Mouse (Mus musculus) forebrain, embryonic 15.5 days (tissue): Measurements from ENCODE around the gene Ankrd44. TPM values are rescaled to one million over a fixed set of nuclear protein-coding genes. Genes with fewer than 3 reads are reported as not detected.

Experiments
- ATAC-seq: fragments of 200-750 bp; cut with Nextera tagmentation; replicated peaks from 2 replicates; pipeline ENCODE4 v1.8.0; 2017; ENCODE audit warnings: mild to moderate bottlenecking, moderate TSS enrichment, moderate library complexity
- H3K27ac ChIP-seq: fragments of 300-500 bp; sonication (generic); replicated peaks from 2 replicates; pipeline ENCODE4 v1.5.1; 2015; ENCODE audit warnings: mild to moderate bottlenecking, inconsistent platforms
- H3K27me3 ChIP-seq: fragments of 300-500 bp; sonication (generic); 2 replicates; pipeline ENCODE4 v1.6.1; 2015; ENCODE audit warnings: inconsistent platforms
- H3K36me3 ChIP-seq: fragments of 300-500 bp; sonication (generic); 2 replicates; pipeline ENCODE4 v1.6.1; 2015; ENCODE audit warnings: mild to moderate bottlenecking, inconsistent platforms
- H3K4me1 ChIP-seq: fragments of 300-500 bp; sonication (generic); 2 replicates; pipeline ENCODE4 v1.6.1; 2015; ENCODE audit warnings: inconsistent platforms
- H3K4me2 ChIP-seq: fragments of 300-500 bp; sonication (generic); replicated peaks from 2 replicates; pipeline ENCODE4 v1.6.1; 2015; ENCODE audit warnings: mild to moderate bottlenecking, inconsistent platforms
- H3K4me3 ChIP-seq: fragments of 300-500 bp; sonication (generic); 2 replicates; pipeline ENCODE4 v1.5.1; 2015; ENCODE audit warnings: mild to moderate bottlenecking, inconsistent platforms
- H3K9ac ChIP-seq: fragments of 300-500 bp; sonication (generic); replicated peaks from 2 replicates; pipeline ENCODE4 v1.6.1; 2015; ENCODE audit warnings: mild to moderate bottlenecking, inconsistent platforms
- H3K9me3 ChIP-seq: fragments of 300-500 bp; sonication (generic); 2 replicates; pipeline ENCODE4 v1.6.1; 2016; ENCODE audit warnings: inconsistent platforms
- WGBS: fragments of 180-500 bp; shearing (Covaris S2); methylation state at CpG from one replicate; pipeline ENCODE4 v1.1.7; 2015; ENCODE audit warnings: mixed read lengths; 5-methylcytosine and 5-hydroxymethylcytosine counted together
- polyA plus RNA-seq: library from polyadenylated mRNA; unstranded; fragments of >200 nt; fragmentation: Nextera tagmentation; extraction: Ambion mirVana; gene quantifications from 2 replicates; pipeline ENCODE4 v1.2.1, GENCODE M21; 2015

Gene Ankrd44
- polyA plus RNA-seq, 1 experiment from 2014 or later = 21.5 TPM

DNA sequence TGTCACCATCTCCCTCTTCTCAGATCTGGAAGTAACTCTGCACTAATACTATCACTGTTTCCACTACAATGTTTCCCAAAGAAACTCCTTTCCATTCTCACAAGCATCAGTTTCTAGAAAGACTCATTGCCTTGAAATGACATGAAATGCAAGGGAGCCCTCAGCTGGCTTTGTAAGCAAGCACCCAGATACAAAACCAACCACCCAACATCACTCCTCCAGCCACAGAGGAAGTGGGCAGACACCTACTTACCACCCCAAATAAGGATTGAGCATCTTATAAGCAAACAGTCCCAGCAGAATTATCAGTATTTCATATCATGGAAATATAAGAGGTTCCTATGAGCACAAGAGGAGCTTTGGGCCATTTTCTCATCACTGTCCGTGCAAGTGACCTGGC lies 71.8 kb downstream of the Ankrd44 start:
- Histone ChIP-seq H3K4me2 (no peak overlapping the region), H3K4me1 (peaks cover 9% of the 10 kb centered on the region), H3K9ac (no peak overlapping the region), H3K9me3 (no peaks in the 10 kb centered on the region), H3K4me3 (no peak overlapping the region), H3K27ac (no peak overlapping the region), H3K36me3 (no peaks in the 10 kb centered on the region), H3K27me3 (no peaks in the 10 kb centered on the region)
- no peak for ATAC-seq
- WGBS = 72% methylated on average over 1 of the region's 1 CpGs

DNA sequence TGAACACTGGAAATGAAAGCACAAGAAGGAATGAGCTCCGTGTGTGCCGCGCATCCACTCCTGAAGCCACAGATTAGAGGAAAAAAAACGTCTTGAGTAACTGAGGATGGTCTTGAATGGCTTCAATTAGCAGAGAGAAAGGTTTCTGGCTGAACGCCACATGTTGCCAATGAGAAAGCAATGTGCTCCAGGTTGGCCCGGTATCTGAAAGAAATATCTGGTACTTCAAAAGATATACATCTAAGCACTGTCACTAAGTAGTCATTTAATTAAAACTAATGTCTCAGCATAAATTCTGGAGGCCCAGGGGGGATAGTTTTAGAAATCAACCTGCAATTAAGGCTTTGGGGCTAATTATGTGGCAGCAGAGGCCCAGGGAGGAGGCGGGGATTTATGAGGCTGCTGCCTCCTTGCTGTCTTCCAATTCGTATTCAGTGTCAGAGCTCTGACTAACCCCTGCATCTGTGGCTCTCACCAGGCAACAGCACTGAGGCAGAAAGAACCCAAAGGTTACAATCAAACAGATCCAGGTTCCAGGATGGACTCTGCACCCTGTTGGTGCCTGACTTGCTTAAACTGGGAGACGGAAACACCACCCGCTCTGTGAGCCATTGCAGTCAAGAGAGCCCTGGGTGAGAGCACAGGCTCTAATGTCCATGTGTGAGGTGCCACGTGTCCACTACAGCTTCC lies 72.7 kb downstream of the Ankrd44 start:
- peak; percentile 32; the same call in 1 of the 2 replicates for ATAC-seq
- H3K9me3 ChIP-seq = no peaks in the 10 kb centered on the region
- no peak overlapping the region for H3K27ac ChIP-seq
- H3K4me1 ChIP-seq = peaks cover 9% of the 10 kb centered on the region
- no peaks in the 10 kb centered on the region for H3K27me3 ChIP-seq
- H3K36me3 ChIP-seq = no peaks in the 10 kb centered on the region
- H3K4me3 ChIP-seq = no peak overlapping the region
- no peak overlapping the region for H3K4me2 ChIP-seq
- 30% methylated on average over 11 of the region's 11 CpGs for WGBS
- no peak overlapping the region for H3K9ac ChIP-seq

DNA sequence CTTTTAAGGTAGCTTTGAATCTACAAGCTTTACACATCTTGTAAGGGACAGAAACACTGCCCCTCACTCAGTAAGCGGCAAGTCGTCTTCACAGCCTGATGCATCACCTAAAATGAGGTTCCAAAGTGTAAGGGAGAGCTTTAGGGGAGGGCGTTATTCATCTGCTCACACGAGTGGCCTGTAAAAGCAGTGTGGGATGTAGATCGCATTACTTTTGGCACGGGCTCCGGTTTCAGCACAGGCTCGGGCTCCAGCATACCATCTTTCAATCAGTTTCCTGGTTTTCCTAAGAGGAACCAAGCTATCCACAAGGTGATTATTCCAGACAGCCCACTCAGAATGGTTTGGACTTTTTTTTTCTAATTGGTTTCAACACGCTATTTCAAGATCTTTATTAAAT lies 74.6 kb downstream of the Ankrd44 start:
- Histone ChIP-seq H3K27ac (no peak overlapping the region), H3K4me2 (no peak overlapping the region), H3K27me3 (no peaks in the 10 kb centered on the region), H3K9ac (no peak overlapping the region), H3K4me3 (no peak overlapping the region), H3K9me3 (no peaks in the 10 kb centered on the region), H3K4me1 (peaks cover 9% of the 10 kb centered on the region), H3K36me3 (no peaks in the 10 kb centered on the region)
- no peak for ATAC-seq
- 55% methylated on average over 9 of the region's 9 CpGs for WGBS

DNA sequence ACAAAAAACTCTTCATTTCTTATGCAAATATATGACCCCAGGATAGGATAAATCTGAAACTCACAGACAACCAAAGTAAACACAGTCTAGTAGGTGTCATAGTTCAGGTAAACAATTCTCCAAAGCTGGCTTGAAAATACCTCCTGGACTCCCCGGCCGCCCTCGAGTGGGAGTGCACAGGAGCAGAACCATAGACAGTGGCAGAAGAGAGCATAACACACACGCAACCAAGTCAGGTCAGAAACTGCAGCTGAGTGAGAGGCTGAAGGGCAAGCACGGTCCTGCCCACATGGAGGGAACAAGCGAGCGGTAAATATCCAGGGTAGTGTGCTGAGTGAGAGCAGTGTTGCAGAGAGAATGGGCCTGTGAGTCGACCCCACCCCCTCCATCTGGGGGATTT lies 76.1 kb downstream of the Ankrd44 start:
- no peak overlapping the region for H3K4me3 ChIP-seq
- H3K9ac ChIP-seq = no peak overlapping the region
- ATAC-seq = no peak
- H3K4me1 ChIP-seq = peaks cover 9% of the 10 kb centered on the region
- no peaks in the 10 kb centered on the region for H3K27me3 ChIP-seq
- WGBS = 70% methylated on average over 8 of the region's 8 CpGs
- H3K9me3 ChIP-seq = no peaks in the 10 kb centered on the region
- no peak overlapping the region for H3K27ac ChIP-seq
- H3K36me3 ChIP-seq = no peaks in the 10 kb centered on the region
- H3K4me2 ChIP-seq = no peak overlapping the region

DNA sequence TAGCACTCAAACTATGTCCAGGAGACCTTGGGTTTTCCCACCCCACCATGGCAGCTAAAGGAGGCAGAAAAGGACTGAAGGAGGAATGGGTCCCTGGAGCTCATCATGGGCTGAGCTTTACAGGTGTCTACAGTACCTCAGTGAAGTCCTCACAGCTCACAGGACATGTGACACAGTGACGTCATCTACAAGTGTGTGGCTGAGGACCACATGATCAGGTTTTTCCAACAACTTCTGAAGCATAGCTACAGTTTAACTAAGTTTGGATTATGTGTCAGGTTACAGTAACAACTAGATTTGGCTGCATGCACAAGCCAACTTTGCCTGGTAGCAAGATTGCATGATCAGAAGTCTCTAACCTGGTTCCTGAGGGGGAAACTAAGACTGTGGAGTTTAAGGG lies 78.9 kb downstream of the Ankrd44 start:
- no peaks in the 10 kb centered on the region for H3K36me3 ChIP-seq
- H3K9me3 ChIP-seq = no peaks in the 10 kb centered on the region
- H3K4me2 ChIP-seq = no peak overlapping the region
- no peaks in the 10 kb centered on the region for H3K27me3 ChIP-seq
- peaks cover 2% of the 10 kb centered on the region; the same call in 1 of the 2 replicates for H3K4me1 ChIP-seq
- no peak overlapping the region for H3K4me3 ChIP-seq
- WGBS = 81% methylated on average over 1 of the region's 1 CpGs
- no peak overlapping the region for H3K9ac ChIP-seq
- no peak for ATAC-seq
- no peak overlapping the region for H3K27ac ChIP-seq

DNA sequence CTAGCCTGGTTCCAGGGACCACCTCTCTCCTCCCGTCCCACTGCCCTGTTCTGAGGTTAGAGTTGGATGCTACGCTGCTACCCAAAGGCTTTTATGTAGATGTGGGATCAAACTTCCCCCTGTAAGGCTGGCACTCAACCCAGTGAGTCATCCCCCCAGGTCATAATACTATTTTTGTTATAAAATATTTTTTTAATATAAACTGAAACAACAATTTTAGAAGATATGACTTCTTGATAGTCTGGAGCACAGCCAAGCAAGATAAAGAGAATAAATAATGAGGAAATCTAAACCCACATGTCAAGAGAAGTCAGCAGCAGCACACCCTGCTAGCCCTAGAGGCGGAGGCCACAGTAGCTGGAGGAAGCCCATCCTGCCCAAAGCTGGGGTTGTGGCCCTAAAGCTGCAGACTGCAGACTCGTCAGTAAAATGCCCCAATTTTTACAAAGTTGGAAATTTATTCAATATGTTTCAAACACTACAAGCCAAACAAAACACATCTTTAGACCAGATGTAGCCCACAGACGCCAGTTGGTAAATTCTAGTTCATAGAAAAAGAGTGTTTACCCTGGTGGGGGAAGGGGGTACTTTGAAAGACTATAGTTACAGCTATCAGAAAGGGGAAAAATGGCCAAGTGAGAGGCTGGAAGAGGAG lies 79.7 kb downstream of the Ankrd44 start:
- WGBS = 78% methylated on average over 5 of the region's 5 CpGs
- no peak overlapping the region for H3K9ac ChIP-seq
- no peak overlapping the region for H3K27ac ChIP-seq
- H3K27me3 ChIP-seq = no peaks in the 10 kb centered on the region
- no peak overlapping the region for H3K4me3 ChIP-seq
- H3K36me3 ChIP-seq = no peaks in the 10 kb centered on the region
- peaks cover 2% of the 10 kb centered on the region; the same call in 1 of the 2 replicates for H3K4me1 ChIP-seq
- ATAC-seq = no peak
- H3K9me3 ChIP-seq = no peaks in the 10 kb centered on the region
- no peak overlapping the region for H3K4me2 ChIP-seq

DNA sequence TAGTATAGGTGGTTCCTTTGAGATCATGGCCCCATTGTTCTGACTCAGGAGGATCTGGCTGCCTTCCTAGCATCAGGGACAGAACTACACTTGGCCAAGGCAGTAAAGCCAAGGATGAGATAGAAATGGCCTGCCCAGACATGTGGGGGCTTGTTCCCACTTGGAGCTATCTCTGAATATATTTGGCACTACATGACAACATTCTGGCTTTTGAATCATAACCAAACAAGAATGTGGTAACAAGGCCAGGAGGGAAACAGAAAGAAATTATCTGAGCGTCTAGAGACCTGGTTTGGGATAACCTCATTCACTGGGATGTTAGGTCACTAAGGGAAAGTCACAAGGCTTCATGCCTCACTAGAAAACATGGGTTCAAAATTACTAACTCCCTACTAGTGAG lies 81.8 kb downstream of the Ankrd44 start:
- Histone ChIP-seq H3K4me2 (no peak overlapping the region), H3K4me1 (peaks cover 2% of the 10 kb centered on the region; the same call in 1 of the 2 replicates), H3K27me3 (no peaks in the 10 kb centered on the region), H3K9ac (no peak overlapping the region), H3K9me3 (no peaks in the 10 kb centered on the region), H3K36me3 (no peaks in the 10 kb centered on the region), H3K4me3 (no peak overlapping the region), H3K27ac (no peak overlapping the region)
- no peak for ATAC-seq
- 58% methylated on average over 1 of the region's 1 CpGs for WGBS

DNA sequence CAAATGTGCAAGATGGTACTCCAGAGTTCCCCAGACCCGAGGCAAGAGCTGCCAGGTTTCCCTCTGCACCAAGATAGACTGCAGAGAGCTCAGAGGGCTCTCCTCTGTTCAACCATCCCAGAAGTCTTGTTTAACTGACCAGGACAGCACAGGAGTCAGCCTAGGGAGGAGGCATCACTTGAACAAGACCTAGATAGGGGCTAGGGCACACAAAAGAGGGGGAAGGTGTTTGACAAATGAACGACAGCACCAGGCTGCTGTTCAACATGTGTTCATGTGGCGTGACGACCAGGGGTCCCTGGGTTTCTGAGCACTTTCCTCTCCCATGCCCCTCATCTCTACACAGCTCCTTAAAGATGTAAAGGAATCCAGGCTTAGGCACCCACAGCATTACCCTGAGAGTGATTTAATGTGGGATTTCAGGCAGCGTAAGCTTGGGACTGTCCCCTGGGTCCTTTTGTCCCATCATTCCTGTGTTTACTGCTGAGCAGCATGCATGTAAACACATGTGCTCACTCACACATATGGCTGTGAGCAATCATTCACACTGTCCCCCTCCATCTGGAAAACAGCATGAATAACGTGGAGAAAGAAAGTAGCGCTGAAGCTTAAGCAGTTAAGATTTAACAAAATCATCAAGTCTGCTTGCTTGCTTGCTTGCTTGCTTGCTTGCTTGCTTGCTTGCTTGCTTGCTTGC lies 83.3 kb downstream of the Ankrd44 start:
- ATAC-seq = no peak; the same call in 1 of the 2 replicates
- H3K27me3 ChIP-seq = no peaks in the 10 kb centered on the region
- no peak overlapping the region for H3K27ac ChIP-seq
- 78% methylated on average over 7 of the region's 7 CpGs for WGBS
- no peak overlapping the region for H3K9ac ChIP-seq
- no peak overlapping the region for H3K4me3 ChIP-seq
- no peak overlapping the region for H3K4me2 ChIP-seq
- H3K36me3 ChIP-seq = no peaks in the 10 kb centered on the region
- no peaks in the 10 kb centered on the region for H3K9me3 ChIP-seq
- H3K4me1 ChIP-seq = peaks cover 6% of the 10 kb centered on the region

DNA sequence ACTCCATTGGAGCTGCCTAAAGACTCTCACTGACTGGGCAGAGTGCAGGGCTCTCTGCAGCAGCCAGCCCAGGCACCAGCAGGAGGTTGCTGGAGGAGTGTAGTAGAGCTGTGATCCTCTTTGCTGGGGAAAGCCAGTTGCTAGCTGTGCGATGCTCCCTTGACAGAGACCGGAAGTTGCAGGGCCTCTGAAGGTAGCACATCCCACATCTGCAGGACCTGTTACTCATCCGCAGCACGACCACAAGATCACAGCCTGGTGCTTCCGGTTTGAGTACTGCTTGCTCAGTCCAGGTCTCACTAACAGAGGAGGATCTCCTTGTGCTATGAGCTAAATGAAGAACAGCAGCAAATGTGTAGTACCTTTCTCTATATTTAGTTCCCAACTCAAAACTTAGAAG lies 84.4 kb downstream of the Ankrd44 start:
- WGBS = 61% methylated on average over 5 of the region's 5 CpGs
- no peaks in the 10 kb centered on the region for H3K9me3 ChIP-seq
- H3K27me3 ChIP-seq = no peaks in the 10 kb centered on the region
- no peak overlapping the region for H3K4me2 ChIP-seq
- no peak overlapping the region for H3K9ac ChIP-seq
- no peak overlapping the region for H3K27ac ChIP-seq
- peaks cover 8% of the 10 kb centered on the region for H3K4me1 ChIP-seq
- no peaks in the 10 kb centered on the region for H3K36me3 ChIP-seq
- no peak for ATAC-seq
- H3K4me3 ChIP-seq = no peak overlapping the region

DNA sequence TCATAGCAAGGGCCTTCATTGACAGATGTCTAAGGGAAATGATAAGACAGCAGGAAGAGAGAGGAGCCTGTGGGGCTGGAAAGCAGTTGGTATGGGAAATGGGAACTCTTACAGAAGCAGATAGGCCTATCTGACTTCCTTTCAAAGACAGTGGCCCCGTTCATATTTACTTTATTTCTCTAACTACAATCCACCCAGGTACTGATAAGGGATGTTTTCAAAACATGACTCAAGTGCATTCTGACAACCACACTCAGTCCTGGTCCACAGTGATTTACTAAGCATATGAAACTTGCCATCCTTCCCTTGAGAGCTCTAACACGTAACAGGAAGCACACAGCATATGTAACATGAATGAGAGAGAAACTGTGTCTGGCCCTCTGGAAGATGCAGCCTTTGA lies 86.1 kb downstream of the Ankrd44 start:
- no peak for ATAC-seq
- no peaks in the 10 kb centered on the region for H3K36me3 ChIP-seq
- H3K27me3 ChIP-seq = no peaks in the 10 kb centered on the region
- no peaks in the 10 kb centered on the region for H3K9me3 ChIP-seq
- 83% methylated on average over 2 of the region's 2 CpGs for WGBS
- H3K4me1 ChIP-seq = peaks cover 8% of the 10 kb centered on the region
- no peak overlapping the region for H3K27ac ChIP-seq
- no peak overlapping the region for H3K4me2 ChIP-seq
- H3K9ac ChIP-seq = no peak overlapping the region
- no peak overlapping the region for H3K4me3 ChIP-seq

DNA sequence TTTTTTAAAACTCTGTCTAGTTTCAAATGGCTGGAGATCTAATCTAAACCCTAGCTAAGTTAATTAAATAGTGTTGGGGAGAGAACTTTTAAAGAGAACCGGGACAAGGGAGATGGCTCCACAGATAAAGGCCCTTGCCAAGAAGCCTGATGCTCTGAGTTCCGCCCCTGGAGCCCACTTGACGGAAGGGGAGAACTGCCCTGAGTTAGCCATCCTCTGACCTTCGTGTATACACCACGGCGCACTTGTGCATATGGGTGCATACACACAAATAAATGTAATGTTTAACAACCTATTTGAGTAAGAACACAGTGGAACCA lies 87.7 kb downstream of the Ankrd44 start:
- Histone ChIP-seq H3K4me1 (peaks cover 8% of the 10 kb centered on the region), H3K27ac (no peak overlapping the region), H3K9ac (no peak overlapping the region), H3K4me3 (no peak overlapping the region), H3K36me3 (no peaks in the 10 kb centered on the region), H3K9me3 (no peaks in the 10 kb centered on the region), H3K4me2 (no peak overlapping the region), H3K27me3 (no peaks in the 10 kb centered on the region)
- WGBS = 85% methylated on average over 6 of the region's 6 CpGs
- ATAC-seq = no peak

DNA sequence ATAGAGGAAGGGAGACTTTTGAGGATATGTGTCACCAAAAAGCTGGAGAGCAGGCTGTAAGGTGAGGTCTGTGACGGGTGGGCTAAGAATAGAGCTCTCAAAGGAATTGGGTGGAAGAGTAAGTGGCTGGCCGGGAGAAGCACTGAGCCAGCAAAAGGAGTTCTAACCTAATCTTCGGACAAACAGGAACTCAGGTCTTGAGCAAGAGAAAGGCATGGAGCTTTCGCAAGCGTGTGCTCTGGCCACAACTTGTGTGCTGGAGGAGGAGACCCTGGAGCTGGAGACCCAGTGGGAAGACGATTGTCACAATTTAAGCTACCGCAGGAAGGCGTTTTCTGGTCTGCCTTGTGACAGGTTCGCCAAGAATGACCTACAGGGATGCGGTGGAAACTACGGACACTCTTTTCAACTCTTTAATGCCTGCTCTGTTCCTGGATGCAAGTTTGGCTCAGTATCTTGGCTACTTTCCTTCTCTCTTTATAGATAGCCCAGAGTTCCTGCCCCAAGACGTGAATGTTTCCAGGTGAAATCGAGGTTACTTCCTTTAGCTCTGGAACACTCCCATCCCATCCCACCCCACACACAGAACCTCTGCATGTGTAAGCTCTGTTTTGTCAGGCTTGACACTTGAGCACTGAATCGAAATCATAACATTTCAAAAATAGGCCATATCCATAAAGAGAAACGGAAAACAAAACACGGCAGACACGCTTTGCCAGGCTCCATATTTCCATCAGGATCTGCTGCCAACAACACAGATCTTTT lies 88.3 kb downstream of the Ankrd44 start:
- no peak for ATAC-seq
- no peak overlapping the region for H3K27ac ChIP-seq
- H3K9ac ChIP-seq = no peak overlapping the region
- no peaks in the 10 kb centered on the region for H3K36me3 ChIP-seq
- no peak overlapping the region for H3K4me2 ChIP-seq
- no peaks in the 10 kb centered on the region for H3K27me3 ChIP-seq
- no peak overlapping the region for H3K4me3 ChIP-seq
- H3K4me1 ChIP-seq = peaks cover 5% of the 10 kb centered on the region; the same call in 1 of the 2 replicates
- H3K9me3 ChIP-seq = no peaks in the 10 kb centered on the region
- WGBS = 77% methylated on average over 17 of the region's 17 CpGs
